Mouse (Mus musculus) layer of hippocampus, postnatal 10 days (tissue): ENCODE measurements around the gene Stil. TPM values are rescaled to one million over a fixed set of nuclear protein-coding genes. Genes with fewer than 3 reads are reported as not detected.
"Not testable (repeated sequence)": the region's sequence is repeated elsewhere in the genome, so short reads cannot be mapped to it uniquely, and the experiment has no call there.

Experiments
- DNase-seq, 2 experiments: peaks; one replicate each; pipeline ENCODE4 v3.0.0; 2021; ENCODE audit warnings: low spot score in 2 of 2
- long read RNA-seq: library from polyadenylated mRNA; stranded (forward); transcript quantifications from one replicate; pipeline ENCODE4 v2.0.0, GENCODE M21; 2023
- total RNA-seq, 2 experiments: library from RNA; stranded (reverse); gene quantifications; 2 replicates each; pipeline ENCODE4 v1.2.3; 2021

Gene Stil
- 1 to 10 TPM; 1.2 to 1.6 TPM for total RNA-seq
- long read RNA-seq, full-length matches to known transcripts, result 1 of 1 reads
- long read RNA-seq, partial matches to known transcripts, result 0 of 1 reads
- long read RNA-seq, other reads (novel, unspliced or antisense), result 0 of 1 reads

- peak; percentile 95 to 96 for DNase-seq
These were observed at the start of gene Stil for GRCm38 (mm10) chr4:114999773-115000428. TSS of gene Stil (plus strand) at chr4:115000159.

- no peak for DNase-seq
These were observed 46.8 kb upstream of the Stil start for GRCm38 (mm10) chr4:114953172-114953571.

DNA sequence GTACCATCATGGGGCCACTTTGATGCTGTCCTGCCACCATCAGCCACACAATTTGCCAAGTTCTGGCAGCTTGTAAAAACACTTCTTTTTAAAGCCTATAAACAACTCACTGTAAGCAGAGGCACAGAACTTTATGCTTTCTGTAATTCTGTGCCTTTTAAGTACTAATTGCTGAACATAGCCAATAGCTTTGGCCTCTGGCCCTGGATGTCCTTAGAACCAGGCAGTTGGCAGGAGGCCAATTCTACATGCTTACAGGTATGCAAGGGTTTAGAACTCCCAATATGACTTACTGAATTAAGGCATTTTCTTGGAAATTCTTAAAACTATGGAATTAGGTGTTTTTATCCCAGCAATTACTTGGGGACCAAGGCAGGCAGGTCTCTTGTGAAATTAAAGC lies 42.6 kb upstream of the Stil start:
- no peak for DNase-seq

DNA sequence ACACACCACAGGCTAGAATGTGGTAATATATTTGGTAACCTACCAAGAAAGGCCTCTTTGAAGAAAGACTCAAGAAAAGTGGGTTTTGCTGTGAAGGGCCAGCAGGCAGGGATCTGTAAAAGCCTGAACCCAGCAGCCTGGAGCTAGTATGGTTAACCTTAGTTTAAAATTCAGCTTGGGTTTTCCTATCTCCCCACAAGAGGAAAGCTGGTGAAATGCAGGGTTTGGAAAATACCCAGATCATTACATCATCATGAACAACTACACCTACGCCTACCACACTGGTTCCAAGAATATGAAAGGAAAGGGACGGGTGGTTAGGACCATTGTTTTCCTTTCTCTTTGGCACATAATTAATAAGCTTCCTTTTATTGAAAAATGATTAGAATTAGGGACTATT lies 41.7 kb upstream of the Stil start:
- DNase-seq, result no peak

DNA sequence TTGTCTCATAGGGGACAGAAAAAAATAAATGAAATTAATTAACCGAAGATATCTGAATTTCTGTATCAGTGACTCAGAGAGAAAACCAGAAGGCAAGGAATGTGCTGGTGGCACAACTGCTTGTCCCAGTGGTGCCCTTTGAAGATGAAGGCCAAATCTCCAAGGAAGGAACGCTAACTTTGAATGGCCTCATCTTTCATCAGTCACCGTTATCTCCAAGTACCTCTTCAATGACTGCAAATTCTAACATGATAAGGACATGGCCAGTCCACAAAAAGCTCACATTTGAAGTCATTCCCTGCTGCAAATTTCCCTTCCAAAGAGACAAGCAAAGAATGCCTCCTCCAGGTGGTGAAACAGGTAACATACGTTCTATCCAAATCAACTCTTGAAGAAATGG lies 41.2 kb upstream of the Stil start:
- no peak for DNase-seq

DNA sequence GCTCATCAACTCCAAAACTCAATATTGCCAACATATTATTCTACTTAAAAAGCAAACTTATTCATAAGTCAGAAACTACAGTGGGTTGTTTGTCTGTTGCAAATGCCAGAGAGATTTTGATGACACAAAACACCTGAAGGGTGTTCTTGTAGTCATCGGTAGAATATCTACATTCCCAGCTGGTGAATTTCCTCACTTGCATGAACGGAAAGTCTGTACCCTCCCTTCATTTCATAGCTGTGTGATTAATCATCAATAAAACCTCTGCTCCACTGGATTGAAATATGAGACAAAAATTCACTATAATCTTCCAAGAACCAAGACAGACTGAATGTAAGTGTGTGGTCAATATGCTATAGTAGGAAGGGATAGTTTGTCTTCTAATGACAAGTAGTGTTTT lies 40.4 kb upstream of the Stil start:
- DNase-seq, result no peak

DNA sequence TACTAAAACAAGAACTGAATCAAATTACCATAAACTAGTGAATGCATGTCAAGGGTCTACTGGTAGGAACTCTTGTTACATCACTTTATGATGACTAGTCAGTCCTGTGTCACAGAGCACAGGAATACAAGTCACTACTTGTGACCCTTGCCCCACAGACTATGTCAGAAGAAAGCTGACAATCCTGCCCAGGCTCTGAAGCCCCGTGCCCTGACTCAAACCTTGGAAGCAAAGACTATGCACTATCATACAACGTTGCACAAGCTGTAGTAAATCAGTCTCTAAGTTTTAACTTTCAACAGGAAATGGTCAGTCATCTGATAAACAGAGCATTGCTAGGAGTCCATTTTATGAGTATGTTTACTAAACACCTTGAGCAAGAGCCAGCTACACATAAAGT lies 39.1 kb upstream of the Stil start:
- not testable (repeated sequence) for DNase-seq

DNA sequence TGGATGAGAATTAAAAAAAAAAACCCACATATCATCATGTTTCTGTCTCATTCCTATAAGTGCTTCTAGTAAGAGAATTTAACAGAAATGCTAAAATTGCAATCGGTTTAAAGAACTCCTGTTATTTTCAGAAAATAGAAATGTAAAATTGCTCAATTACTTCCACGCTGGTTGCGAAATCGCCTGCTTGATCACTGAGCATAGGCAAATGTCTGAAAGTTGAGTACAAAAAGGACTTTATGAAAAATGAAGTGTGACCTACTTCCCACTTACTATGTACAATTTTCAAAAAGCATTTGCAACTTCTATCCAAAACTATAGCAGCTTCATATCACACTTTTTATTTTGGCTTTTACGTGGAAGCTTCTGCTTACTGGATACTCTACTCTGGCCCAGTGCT lies 29.2 kb upstream of the Stil start:
- DNase-seq, result no peak

GRCm38 (mm10) chr4:114973229-114973740 lies 26.7 kb upstream of the Stil start:
- DNase-seq, result no peak

DNA sequence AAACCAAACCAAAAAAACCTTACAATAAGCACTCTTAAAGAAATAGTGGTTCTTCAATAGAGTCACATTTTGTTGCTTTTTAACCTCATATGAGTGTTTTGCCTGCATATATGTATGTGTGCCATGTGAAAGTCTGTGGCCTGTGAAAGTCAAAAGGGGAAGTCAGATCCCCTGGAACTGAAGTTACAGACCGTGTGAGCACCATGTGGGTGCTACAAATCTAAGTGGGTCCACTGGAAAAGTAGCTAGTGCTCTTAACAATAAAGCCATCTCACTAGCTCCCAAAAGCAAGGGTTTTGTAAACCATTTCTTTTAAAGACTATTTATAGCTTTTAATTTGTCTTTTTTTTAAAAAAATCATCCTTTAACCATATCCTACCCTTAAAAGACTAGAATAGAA lies 17.3 kb upstream of the Stil start:
- DNase-seq, result no peak

DNA sequence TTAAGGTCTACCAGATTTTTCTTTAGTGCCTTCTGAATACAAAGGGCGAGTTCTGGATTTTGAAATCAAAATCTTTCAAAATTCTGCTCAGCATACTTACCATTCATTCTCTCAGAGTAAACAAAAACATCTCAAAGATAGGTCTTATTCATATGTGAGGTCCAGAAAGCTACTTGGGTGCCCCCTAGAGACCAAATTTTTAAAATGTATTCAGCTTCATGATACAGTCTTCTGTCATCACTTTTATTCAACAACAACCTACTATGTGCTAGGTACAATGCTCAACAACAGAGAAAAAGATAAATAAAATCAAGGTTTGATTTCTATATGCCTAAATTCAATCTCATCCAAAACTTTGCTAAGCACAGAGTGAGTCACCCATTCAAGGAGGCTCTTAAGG lies 16.9 kb upstream of the Stil start:
- no peak for DNase-seq

DNA sequence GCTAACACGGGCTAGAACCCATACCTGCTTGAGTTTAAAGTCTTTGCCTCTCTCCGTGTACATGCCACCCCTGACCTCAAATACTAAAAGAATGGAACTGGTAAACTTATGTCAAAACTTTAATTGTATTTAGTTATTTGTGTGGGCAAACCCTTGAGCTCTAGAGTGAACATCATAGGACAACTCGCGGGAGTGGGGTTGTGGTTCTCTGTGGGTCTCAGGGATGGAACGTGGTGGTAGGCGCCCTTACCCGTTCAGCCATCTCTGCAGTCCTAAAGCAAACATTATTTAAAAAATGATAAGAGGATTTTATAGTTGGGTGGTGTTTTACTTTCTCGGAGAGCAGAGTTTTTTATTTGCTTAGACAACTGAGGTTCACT lies 13.8 kb upstream of the Stil start:
- DNase-seq, result no peak

- peak; percentile 80 to 85 for DNase-seq
These were observed 13.1 kb upstream of the Stil start, which contains the start of gene Cmpk1 for GRCm38 (mm10) chr4:114986591-114987432. TSS of gene Cmpk1 (minus strand) at chr4:114987241.

GRCm38 (mm10) chr4:114994218-114994617 lies 5.7 kb upstream of the Stil start:
- no peak for DNase-seq

- DNase-seq, result peak; percentile 36 to 49
These were observed 2.9 kb upstream of the Stil start for GRCm38 (mm10) chr4:114997051-114997450.

DNA sequence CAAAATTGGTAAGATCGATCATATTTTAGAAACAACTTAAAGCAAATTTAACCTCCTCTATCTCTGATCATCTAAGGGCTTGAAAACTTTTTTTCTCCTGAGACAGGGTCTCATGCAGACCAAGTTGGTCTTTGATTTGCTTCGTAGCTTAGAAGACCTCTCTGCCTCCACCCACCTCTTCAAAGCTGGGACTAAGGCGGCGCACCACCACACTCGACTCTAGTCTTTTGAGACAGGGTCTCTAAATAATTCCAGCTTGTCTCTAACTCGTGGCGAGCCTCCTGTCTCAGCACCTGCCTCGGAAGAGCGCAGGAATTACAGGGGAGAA lies 550 bp upstream of the Stil start:
- no peak for DNase-seq

GRCm38 (mm10) chr4:115000429-115000795 lies 453 bp downstream of the Stil start:
- no peak for DNase-seq

DNA sequence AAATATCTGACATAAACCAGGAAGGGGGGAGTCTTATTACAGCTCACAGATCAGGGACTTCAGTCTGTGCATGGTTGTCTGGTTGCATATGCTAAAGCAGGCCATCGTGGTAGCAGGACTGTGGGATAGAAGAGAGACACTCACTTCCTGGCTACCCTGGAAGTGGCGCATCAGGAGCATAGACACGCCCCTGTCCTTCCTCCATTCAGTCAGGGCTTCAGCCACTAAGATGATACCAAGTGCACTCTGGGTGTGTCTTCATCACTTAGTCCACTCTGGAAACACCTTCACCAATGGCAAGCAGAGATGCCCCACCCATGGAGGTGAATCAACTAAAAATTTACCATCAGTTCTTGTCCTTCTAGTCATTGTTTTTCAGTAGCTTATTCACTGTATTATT lies 14.3 kb downstream of the Stil start:
- no peak for DNase-seq

- no peak for DNase-seq
These were observed 20.0 kb downstream of the Stil start for GRCm38 (mm10) chr4:115019997-115020396.

DNA sequence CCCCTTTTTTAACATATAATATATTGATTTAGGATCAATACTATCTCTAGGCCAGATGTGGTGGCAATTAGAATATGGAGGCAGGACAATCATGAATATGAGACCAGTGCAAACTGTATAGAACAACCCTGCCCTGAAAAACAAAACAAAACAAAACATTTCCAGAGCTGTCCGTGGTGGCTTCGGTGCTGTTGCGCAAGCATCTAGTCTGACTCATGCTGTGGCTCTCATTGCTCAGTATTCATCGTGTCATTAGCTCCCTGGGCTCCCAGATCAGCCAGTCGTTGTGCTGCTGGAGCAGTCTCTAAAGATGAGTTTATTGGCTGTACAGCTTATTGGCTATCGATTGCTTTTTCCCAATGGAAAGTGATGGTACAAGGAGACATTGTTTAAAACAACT lies 35.1 kb downstream of the Stil start:
- DNase-seq, result no peak

- peak; percentile 67 to 71 for DNase-seq
These were observed 38.3 kb downstream of the Stil start for GRCm38 (mm10) chr4:115038242-115038641.

DNA sequence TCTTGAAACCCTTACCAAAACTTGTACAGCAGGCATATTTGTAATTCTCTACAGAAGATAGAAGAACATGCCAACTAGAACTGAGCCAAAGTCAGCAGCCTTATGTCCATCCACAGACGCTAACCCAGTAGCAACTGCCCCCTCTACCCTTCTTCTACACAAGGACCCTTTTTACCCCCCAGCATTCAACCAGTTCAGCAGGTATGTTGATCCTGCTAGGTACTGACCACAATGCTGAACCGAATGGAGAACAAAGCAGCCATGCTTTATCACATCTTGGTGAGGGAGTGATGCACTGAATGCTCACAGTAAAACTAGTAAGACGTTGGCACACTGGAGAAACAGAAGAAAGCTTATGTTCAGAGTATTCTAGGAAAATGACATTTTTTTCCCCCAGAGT lies 45.7 kb downstream of the Stil start:
- DNase-seq, result no peak

DNA sequence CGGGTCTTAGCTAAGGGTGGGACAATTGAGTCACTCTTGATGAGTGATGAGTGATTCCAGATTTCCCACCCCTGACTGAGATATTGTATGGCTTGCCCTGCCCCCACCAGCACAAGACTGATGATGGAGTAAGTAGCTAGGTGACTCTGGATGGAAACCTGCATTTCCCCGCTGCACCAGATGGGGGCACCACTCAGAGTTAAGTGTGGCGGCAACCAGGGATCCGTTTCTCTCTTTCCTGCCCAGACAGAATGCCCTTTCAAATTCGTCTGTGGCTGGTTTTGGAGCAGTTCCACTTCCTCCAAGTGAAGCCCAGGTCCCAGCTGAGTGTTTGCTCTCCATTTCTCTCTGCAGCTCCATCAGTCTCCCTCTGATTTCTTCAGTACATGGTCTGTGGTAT lies 47.8 kb downstream of the Stil start:
- DNase-seq, result peak; percentile 67 to 68
